Mouse (Mus musculus) liver, postnatal 0 days (tissue): Measurements from ENCODE around the gene Ces1c.

Experiments used
- CTCF ChIP-seq: sonication (generic); IDR thresholded peaks from 2 replicates; pipeline ENCODE4 v1.5.1; 2016; ENCODE audit warnings: antibody characterized with exemption, low read depth
- EP300 ChIP-seq: IDR thresholded peaks from 2 replicates; pipeline ENCODE4 v1.6.1; 2016; ENCODE audit warnings: antibody characterized with exemption, low read depth, mild to moderate bottlenecking

- TF ChIP-seq CTCF (no peak), EP300 (no peak)
Observed at GRCm38 (mm10) chr8:93180581-93181129, 49.6 kb upstream of the Ces1c start.
